Mouse (Mus musculus) lung, postnatal 0 days (tissue): ENCODE results near the gene Ddx1. TPM values are rescaled to one million over a fixed set of nuclear protein-coding genes. Genes with fewer than 3 reads are reported as not detected.

Source experiments
- ATAC-seq: fragments of 200-750 bp; cut with Nextera tagmentation; 2 replicates; pipeline ENCODE4 v1.8.0; 2017; ENCODE audit warnings: moderate library complexity
- DNase-seq: peaks from one replicate; pipeline ENCODE4 v3.0.0-alpha.2; 2016; ENCODE audit warnings: low spot score
- H3K27ac ChIP-seq: fragments of 300-500 bp; sonication (generic); 2 replicates; pipeline ENCODE4 v1.5.1; 2014; ENCODE audit warnings: antibody characterized with exemption, mild to moderate bottlenecking, low read length, mixed read lengths
- H3K27me3 ChIP-seq: fragments of 300-500 bp; sonication (generic); replicated peaks from 2 replicates; pipeline ENCODE4 v1.6.1; 2014; ENCODE audit warnings: low read length, mixed read lengths; ENCODE audit not compliant: insufficient read depth
- H3K36me3 ChIP-seq: fragments of 300-500 bp; sonication (generic); 2 replicates; pipeline ENCODE4 v1.6.1; 2014; ENCODE audit warnings: low read length, mixed read lengths; ENCODE audit not compliant: insufficient read depth
- H3K4me1 ChIP-seq: fragments of 300-500 bp; sonication (generic); 2 replicates; pipeline ENCODE4 v1.6.1; 2014; ENCODE audit warnings: antibody characterized with exemption, low read depth, low read length, mixed read lengths; ENCODE audit not compliant: insufficient read depth
- H3K4me2 ChIP-seq: fragments of 300-500 bp; sonication (generic); replicated peaks from 2 replicates; pipeline ENCODE4 v1.6.1; 2014; ENCODE audit warnings: low read depth, mild to moderate bottlenecking, low read length, moderate library complexity, mixed read lengths
- H3K4me3 ChIP-seq: fragments of 300-500 bp; sonication (generic); 2 replicates; pipeline ENCODE4 v1.5.1; 2014; ENCODE audit warnings: low read depth, low read length
- H3K9ac ChIP-seq: fragments of 300-500 bp; sonication (generic); replicated peaks from 2 replicates; pipeline ENCODE4 v1.6.1; 2014; ENCODE audit warnings: low read depth, mild to moderate bottlenecking
- H3K9me3 ChIP-seq: fragments of 300-500 bp; sonication (generic); 2 replicates; pipeline ENCODE4 v1.6.1; 2016; ENCODE audit warnings: low read length, mixed read lengths
- CTCF ChIP-seq: IDR thresholded peaks from 2 replicates; pipeline ENCODE4 v1.5.1; 2016; ENCODE audit warnings: antibody characterized with exemption, mild to moderate bottlenecking
- EP300 ChIP-seq: IDR thresholded peaks from 2 replicates; pipeline ENCODE4 v1.6.1; 2016; ENCODE audit warnings: antibody characterized with exemption, mild to moderate bottlenecking, control low read depth
- WGBS: fragments of 180-500 bp; shearing (Covaris S2); extraction: QIAGEN DNeasy Blood & Tissue Kit; methylation state at CpG from one replicate; pipeline ENCODE4 v1.1.7; 2014; 5-methylcytosine and 5-hydroxymethylcytosine counted together
- polyA plus RNA-seq: library from polyadenylated mRNA; unstranded; fragments of >200 nt; fragmentation: Nextera tagmentation; extraction: Ambion mirVana; gene quantifications from 2 replicates; pipeline ENCODE4 v1.2.1, GENCODE M21; 2015

The Ddx1 gene
- polyA plus RNA-seq, 1 experiment from 2014 or later, result 53.4 TPM

DNA sequence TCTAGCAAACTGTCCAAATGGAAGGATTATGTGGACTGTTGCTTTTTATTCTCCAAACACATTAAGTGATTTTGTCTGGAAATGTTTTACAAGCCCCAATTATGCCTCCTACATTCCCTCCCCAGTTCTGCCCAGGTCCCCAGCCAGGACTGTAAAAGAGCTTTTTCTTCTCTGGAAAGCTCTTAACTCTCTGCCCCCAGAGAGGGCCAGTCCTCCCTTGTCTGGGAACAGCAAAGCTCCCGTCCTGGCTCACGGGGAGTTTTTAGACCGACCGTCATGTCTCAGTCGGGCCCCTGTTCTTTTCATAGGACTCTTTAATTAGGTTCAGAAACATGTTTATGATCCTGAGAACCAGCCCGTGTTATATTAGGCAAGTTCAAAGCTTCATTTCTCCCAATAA, 75.0 kb downstream of the Ddx1 start:
- no peak for DNase-seq
- H3K36me3 ChIP-seq, result no peaks in the 10 kb centered on the region
- H3K27ac ChIP-seq, result no peak overlapping the region
- H3K4me3 ChIP-seq, result no peak overlapping the region
- no peaks in the 10 kb centered on the region for H3K27me3 ChIP-seq
- no peak overlapping the region for H3K4me2 ChIP-seq
- 68% methylated on average over 6 of the region's 6 CpGs for WGBS
- no peak for TF ChIP-seq CTCF
- TF ChIP-seq EP300, result no peak
- no peak for ATAC-seq
- H3K4me1 ChIP-seq, result no peaks in the 10 kb centered on the region
- no peak overlapping the region for H3K9ac ChIP-seq
- no peaks in the 10 kb centered on the region for H3K9me3 ChIP-seq

DNA sequence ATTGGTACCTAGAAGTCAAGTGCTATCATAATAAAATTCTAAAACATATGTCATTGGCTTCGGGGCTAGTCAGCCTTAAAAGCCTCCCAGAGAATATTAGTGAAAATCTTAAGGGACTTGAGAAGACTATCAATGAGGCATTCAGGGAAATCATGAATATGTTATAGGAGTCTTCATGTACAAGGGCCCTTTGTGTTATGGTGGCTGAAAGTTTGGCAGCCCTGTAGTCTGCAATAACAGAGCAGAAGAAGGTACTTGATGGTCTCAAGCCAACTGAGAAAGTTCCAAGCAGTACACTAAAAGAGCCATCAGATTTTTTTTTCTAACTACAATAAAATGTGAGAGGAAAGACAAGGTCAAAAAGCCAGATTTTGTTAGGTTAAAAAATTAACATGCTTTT, 80.9 kb downstream of the Ddx1 start:
- 73% methylated on average over 1 of the region's 1 CpGs for WGBS
- DNase-seq (no peak), ATAC-seq (no peak)
- Histone ChIP-seq H3K4me3 (no peak overlapping the region), H3K4me1 (no peaks in the 10 kb centered on the region; the same call in 1 of the 2 replicates), H3K27ac (no peak overlapping the region), H3K27me3 (no peaks in the 10 kb centered on the region), H3K9ac (no peak overlapping the region), H3K36me3 (no peaks in the 10 kb centered on the region), H3K9me3 (no peaks in the 10 kb centered on the region), H3K4me2 (no peak overlapping the region)
- TF ChIP-seq EP300 (no peak), CTCF (no peak)

DNA sequence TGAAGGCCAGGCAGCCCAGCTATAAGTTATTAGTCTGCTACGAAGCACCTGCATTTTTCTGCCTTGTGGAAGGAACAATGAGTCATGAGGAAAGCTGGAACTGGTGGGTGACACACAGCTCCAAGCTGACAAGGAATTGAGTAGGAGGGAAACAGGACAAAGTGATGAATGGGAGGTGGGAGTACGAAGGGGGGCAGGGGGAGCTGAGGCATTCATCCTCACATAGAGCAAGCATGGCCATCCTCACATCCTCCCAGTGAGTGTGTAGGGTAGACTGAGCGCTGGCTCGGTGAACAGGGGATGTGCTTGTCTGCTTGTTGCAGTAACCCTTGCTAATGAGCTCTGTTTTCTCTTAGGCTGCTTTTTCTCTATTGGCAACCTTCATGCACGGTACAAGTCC, 81.9 kb downstream of the Ddx1 start:
- H3K4me2 ChIP-seq, result no peak overlapping the region
- H3K9me3 ChIP-seq, result no peaks in the 10 kb centered on the region
- no peaks in the 10 kb centered on the region for H3K36me3 ChIP-seq
- DNase-seq, result no peak
- H3K4me1 ChIP-seq, result no peaks in the 10 kb centered on the region; the same call in 1 of the 2 replicates
- no peak overlapping the region for H3K27ac ChIP-seq
- H3K9ac ChIP-seq, result no peak overlapping the region
- 82% methylated on average over 5 of the region's 5 CpGs for WGBS
- H3K27me3 ChIP-seq, result no peaks in the 10 kb centered on the region
- no peak for TF ChIP-seq CTCF
- TF ChIP-seq EP300, result no peak
- no peak overlapping the region for H3K4me3 ChIP-seq
- no peak for ATAC-seq

Other genes starting within 250 kb of the Ddx1 start
- gene Nbas, start 19.9 kb upstream of the Ddx1 start, polyA plus RNA-seq, result 5.4 and 5.8 TPM in 2 replicates